Mouse (Mus musculus) liver, embryonic 13.5 days (tissue): ENCODE measurements around the gene Gm21149. TPM values are rescaled to one million over a fixed set of nuclear protein-coding genes. Genes with fewer than 3 reads are reported as not detected.
"Not testable (repeated sequence)": the region's sequence is repeated elsewhere in the genome, so short reads cannot be mapped to it uniquely, and the experiment has no call there.

Source experiments
- ATAC-seq: fragments of 200-750 bp; cut with Nextera tagmentation; 2 replicates; pipeline ENCODE4 v1.8.0; 2017; ENCODE audit warnings: low read depth, mild to moderate bottlenecking, moderate number of reproducible peaks, moderate library complexity
- DNase-seq: peaks from one replicate; pipeline ENCODE4 v3.0.0; 2022
- H3K27ac ChIP-seq: fragments of 300-500 bp; sonication (generic); 2 replicates; pipeline ENCODE4 v1.5.1; 2015; ENCODE audit warnings: moderate library complexity, mild to moderate bottlenecking, inconsistent platforms
- H3K27me3 ChIP-seq: fragments of 300-500 bp; sonication (generic); 2 replicates; pipeline ENCODE4 v1.6.1; 2015; ENCODE audit warnings: mild to moderate bottlenecking, inconsistent platforms
- H3K36me3 ChIP-seq: fragments of 300-500 bp; sonication (generic); 2 replicates; pipeline ENCODE4 v1.6.1; 2015; ENCODE audit warnings: mild to moderate bottlenecking, inconsistent platforms
- H3K4me1 ChIP-seq: fragments of 300-500 bp; sonication (generic); replicated peaks from 2 replicates; pipeline ENCODE4 v1.6.1; 2015; ENCODE audit warnings: inconsistent platforms
- H3K4me2 ChIP-seq: fragments of 300-500 bp; sonication (generic); 2 replicates; pipeline ENCODE4 v1.6.1; 2015; ENCODE audit warnings: inconsistent platforms, mild to moderate bottlenecking, moderate library complexity
- H3K4me3 ChIP-seq: fragments of 300-500 bp; sonication (generic); replicated peaks from 2 replicates; pipeline ENCODE4 v1.5.1; 2015; ENCODE audit warnings: mild to moderate bottlenecking, inconsistent platforms
- H3K9ac ChIP-seq: fragments of 300-500 bp; sonication (generic); 2 replicates; pipeline ENCODE4 v1.6.1; 2015; ENCODE audit warnings: mild to moderate bottlenecking, inconsistent platforms
- H3K9me3 ChIP-seq: fragments of 300-500 bp; sonication (generic); replicated peaks from 2 replicates; pipeline ENCODE4 v1.6.1; 2016; ENCODE audit warnings: inconsistent platforms
- WGBS: fragments of 180-500 bp; shearing (Covaris S2); methylation state at CpG from one replicate; pipeline ENCODE4 v1.1.7; 2015; ENCODE audit not compliant: insufficient replicate concordance; 5-methylcytosine and 5-hydroxymethylcytosine counted together
- polyA plus RNA-seq: library from polyadenylated mRNA; unstranded; fragments of >200 nt; fragmentation: Nextera tagmentation; extraction: Ambion mirVana; gene quantifications from 2 replicates; pipeline ENCODE4 v1.2.1, GENCODE M21; 2015

The Gm21149 gene
- polyA plus RNA-seq, 1 experiment from 2014 or later: not detected

DNA sequence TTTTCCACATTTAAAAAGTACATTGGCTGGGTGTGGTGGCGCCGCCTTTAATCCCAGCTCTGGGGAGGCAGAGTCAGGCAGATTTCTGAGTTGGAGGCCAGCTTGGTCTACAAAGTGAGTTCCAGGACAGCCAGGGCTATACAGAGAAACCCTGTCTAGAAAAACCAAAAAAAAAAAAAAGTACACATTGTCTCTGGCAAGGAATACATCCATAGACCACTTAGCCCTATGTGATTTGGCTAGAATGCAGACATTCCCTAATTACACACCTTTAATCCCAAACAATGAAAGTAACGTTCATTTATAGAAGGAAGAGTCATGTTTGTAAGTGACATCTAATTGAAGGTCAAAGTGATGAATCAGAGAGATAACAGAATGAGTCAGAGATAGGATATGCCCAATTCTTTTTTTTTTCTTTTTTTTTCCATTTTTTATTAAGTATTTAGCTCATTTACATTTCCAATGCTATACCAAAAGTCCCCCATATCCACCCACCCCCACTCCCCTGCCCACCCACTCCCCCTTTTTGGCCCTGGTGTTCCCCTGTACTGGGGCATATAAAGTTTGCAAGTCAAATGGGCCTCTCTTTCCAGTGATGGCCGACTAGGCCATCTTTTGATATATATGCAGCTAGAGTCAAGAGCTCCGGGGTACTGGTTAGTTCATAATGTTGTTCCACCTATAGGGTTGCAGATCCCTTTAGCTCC is 18.3 kb downstream of the Gm21149 start:
- not testable (repeated sequence) for H3K4me1 ChIP-seq, ATAC-seq, H3K9me3 ChIP-seq, H3K9ac ChIP-seq, H3K4me2 ChIP-seq, H3K27me3 ChIP-seq, H3K36me3 ChIP-seq, DNase-seq, H3K4me3 ChIP-seq, H3K27ac ChIP-seq
- WGBS: 63% methylated on average over 3 of the region's 5 CpGs

Other genes with a start within 250 kb of the Gm21149 start
- not detected in 2 replicates for gene Gm21190, start 52.7 kb upstream of the Gm21149 start, polyA plus RNA-seq
- not detected in 2 replicates for gene Gm21083, start 100.8 kb upstream of the Gm21149 start, polyA plus RNA-seq
- gene Speer4d, start 142.5 kb upstream of the Gm21149 start, polyA plus RNA-seq: not detected in 2 replicates
- gene 4930572O03Rik, start 180.5 kb upstream of the Gm21149 start, polyA plus RNA-seq: not detected in 2 replicates
- gene Speer4c, start 237.7 kb upstream of the Gm21149 start, polyA plus RNA-seq: not detected in 2 replicates